Mouse (Mus musculus) cerebellum, postnatal 25 days (tissue): ENCODE results near the gene Enc1.

Experiments
- DNase-seq, 2 experiments: peaks; one replicate each; pipeline ENCODE4 v3.0.0; 2021; ENCODE audit warnings: mixed read lengths in 2 of 2

The Enc1 gene

DNA sequence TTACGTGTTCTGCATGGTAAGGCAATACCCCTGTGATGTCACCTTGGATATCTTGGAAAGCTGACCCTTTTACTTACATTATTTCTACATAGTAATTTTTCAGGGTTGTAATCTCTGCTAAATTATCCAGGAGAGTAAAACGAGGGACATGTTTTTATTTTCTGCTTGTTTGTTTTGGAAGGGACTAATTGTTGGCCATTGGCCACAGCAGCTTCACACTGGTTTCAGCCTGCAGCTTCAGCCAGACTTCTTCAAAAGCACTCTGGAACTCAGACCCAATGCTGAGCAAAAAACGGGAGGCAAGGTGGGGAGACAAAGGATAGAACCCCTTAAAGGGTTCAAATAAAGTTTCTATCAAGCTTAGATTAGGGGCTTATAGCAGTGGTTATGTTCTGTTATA lies 10.8 kb upstream of the Enc1 start:
- no peak for DNase-seq

DNA sequence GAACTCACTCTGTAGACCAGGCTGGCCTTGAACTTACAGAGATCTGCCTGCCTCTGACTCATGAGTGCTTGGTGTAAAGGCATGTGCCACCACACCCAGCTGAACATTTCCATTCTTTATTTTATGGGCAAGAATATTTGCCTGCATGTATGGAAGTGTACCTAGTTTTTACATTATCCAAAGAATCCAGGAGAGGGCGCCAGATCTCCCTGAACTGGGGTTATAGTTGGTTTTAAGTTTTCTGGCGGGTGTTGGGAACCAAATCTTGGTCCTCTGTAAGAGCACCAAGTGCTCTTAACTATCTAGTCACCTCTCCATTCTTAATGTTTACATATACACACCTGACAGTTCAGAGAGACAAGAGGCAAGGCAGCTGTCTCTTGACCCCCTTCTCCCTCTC lies 7.8 kb upstream of the Enc1 start:
- no peak for DNase-seq

DNA sequence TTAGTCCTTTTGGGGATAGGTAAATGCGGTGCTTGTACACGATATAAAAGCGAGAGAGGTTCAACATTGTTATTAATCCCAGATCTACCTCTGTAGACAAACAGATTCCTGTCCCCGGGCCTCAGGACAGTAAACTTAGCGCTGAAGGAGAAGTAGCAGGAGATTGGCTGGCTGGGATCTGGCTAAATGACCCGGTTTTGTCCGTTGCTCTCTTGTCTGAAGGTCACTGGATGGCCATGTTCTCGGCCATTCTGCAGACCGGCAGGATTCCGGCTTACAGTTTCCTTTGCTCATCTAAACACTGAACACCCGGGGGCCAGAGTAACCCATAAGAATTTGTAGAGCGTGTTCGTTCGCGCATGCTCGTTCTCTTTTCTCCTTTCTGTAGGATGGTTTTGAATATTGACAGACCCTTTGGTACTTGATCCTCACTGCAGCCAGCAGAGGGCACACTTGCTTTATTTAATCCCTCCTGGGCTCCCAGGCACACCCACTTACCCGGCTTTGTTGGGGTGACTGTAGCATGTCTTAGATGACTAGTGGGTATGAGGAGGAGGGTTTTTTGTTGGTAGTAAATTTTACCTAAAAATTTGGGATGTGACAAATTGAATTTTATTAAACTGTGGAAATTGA lies 6.0 kb upstream of the Enc1 start:
- peak; percentile 79 to 88 for DNase-seq

DNA sequence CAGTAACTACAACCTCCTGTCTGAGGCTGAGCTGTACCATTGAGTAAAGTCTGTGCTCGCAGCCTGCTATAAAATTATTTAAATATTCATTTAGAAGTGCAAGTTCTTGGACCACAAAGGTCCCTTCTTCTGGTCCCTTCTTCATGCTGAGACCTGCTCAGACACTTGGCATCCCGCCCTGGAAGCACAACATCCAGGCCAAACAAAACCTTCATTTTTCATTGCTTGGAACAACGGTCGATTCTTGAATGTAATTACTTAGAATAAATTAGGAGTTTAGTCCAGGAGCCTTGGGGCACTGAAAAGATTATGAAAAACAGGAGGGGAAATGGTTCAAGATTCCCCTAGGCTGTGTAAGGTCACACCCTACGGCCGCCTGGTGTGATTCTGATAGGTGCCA lies 5.0 kb upstream of the Enc1 start:
- DNase-seq: no peak

DNA sequence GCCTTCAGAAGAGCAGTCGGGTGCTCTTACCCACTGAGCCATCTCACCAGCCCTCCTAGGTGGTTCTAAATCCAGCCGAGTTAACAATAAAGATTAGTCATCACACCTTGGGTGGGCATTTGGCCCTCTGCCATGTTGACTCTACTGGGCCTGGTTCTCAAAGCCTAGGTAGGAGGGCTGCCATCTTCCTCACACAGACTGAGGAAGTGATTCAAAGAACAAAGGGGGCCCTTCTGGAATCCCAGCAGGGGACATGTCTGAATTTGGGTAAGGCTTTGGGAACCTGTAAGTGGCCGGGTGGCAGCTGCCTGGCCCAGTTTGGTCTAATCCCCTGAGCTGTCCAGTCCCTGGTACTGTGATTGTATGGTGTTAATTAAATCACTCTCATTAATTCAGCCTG lies 3.2 kb upstream of the Enc1 start:
- no peak for DNase-seq

DNA sequence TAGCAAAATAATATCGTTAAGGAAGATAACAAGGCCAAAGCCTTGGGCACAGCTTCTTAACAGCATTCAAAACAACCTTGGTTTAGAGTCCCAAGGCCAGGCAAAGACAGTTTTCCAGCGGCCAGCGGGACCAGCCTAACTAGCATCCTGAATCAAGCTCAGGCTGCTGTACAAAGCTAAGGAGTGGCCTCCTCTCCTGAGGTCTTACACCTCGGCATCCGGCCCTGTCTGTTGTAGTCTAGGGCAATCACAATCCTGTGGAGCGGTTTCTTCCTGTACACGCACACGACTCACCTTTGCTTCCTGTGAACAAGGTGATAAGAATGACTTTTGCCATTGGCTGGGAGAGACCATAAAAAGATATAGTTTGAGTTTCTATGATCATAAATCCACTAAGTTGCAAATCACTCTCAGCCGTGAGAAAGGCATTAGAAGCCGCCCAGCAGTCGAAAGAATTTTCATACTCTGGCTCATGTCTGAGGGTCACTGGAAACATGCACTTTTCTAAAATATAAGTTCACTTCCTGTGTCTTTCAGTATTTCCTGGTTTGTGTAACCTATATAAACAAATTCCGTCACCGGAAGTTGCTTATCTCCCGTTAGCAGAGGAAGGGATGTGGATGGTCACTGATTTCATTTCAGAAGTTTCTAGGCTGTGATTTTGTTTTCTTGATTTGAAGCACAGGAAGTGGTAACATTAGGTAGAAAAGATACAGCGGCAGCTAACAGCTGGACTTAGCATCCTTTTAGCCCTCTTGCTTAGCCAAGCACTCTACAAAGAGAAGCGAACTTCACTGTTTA lies 2.5 kb upstream of the Enc1 start:
- DNase-seq: no peak

DNA sequence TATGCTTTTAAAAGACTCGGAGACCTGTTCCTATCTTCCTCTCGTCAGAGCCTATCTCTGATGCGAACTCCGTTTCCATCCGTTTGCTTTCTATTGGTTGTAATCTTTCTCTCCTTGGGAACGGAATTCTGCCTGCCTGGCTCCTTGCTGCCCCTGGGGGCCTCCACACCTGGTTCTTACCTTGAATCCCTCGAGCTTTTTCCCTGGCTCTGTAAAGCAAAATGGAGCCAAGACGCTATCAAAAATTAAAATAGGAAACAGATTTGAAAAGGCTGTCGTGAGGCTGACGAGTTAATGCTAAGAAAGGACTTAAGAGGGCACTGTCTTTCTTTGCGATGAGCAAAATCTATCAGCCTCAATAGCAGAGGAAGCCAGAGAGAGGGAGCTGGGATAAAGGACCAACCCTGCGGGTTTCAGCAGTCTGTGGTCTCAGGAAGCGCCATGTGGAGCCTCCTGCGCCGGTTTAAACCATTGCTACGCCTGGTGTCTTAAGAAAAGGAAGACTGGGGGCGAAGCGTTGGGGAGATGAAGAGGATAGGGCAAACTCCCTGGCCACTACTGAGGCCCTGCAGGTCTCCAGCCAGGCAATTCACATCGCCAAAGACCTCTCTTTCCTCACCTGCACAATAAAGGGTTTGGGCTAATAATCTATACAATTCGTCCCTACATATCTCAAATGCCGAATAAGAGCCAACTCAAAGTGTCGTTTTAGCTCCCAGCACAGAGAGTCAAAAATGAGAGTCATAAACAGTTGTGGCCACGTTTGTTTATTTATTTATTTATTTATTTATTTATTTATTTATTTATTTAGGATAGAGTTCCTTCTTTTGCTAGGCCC lies 1.3 kb upstream of the Enc1 start:
- peak; percentile 41 for DNase-seq

DNA sequence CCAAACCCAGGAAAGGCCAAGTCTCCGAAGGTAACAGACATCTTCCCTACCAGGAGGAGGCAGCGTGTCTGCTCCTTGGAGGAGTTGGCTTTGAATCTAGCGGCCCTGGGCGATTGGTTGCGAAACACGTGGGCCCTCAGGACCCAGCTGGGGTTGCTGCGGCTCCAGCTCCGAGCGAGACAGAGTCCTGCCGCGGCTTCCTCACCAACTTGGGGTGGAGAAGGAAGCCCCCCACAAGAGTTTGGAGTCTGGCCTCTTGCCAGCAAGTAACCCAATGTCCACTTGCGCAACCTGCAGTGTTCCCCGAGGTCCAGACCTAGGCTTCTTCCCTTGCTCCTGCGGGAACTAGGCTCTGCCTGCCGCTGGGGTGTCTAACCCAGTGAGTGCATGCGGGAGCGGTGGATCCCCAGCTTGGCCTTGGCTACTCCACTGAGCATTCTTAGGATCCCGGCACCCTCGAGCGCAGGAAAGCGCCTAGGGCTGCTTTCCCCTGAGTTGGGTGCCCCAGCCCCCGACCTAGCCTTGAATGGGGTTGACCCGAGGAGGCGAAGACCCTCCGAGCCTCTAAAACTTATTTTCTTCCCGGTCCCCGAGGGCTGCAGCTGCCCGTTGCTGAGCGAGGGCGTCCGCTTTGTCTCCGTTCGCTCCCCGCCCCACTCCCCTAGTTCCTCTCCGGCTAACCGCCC lies 483 bp upstream of the Enc1 start:
- DNase-seq: peak; percentile 51 to 54

DNA sequence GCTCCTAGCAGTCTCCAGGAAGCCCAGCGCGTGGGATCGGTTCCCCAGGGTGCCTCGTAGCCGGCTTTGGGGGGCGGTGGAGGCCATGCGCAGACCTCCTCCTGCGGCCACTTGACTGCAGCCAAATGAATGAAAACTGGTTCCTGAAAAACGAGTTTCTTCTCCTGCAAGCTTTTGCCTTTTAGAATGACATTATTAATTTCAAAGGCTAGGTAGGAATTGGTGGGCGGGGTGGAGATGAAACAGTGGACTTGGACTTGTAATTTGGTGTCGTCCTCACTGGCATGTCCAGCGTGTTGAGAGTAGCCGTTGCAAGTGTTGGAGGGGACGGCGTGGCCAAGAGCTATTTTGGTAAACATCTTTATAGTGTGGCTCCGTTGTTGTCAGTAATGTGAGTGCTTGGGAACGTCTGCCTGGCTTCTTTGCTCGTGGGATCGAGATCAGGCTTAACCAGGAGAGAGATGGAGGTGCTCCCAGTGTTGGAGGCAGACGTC lies 929 bp downstream of the Enc1 start:
- no peak for DNase-seq

DNA sequence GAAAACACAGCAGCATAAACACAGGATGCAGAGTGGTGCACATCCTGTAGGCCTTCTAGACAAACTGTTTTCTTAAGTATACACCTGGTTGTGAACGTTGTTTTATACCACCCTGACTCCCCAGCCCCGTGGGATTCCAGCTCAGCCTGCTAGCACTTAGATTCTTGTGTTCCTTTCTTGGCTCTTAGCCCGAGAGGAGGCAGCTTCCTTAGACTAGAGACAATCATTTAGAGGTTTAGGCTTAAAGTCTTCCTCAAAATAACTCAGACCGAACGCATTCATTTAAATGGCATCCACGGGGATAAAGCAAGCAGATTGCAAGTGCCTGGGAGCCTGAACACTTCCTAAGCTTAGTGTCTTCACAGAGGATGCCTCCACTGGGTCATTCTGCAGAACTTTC lies 1.8 kb downstream of the Enc1 start:
- no peak for DNase-seq

DNA sequence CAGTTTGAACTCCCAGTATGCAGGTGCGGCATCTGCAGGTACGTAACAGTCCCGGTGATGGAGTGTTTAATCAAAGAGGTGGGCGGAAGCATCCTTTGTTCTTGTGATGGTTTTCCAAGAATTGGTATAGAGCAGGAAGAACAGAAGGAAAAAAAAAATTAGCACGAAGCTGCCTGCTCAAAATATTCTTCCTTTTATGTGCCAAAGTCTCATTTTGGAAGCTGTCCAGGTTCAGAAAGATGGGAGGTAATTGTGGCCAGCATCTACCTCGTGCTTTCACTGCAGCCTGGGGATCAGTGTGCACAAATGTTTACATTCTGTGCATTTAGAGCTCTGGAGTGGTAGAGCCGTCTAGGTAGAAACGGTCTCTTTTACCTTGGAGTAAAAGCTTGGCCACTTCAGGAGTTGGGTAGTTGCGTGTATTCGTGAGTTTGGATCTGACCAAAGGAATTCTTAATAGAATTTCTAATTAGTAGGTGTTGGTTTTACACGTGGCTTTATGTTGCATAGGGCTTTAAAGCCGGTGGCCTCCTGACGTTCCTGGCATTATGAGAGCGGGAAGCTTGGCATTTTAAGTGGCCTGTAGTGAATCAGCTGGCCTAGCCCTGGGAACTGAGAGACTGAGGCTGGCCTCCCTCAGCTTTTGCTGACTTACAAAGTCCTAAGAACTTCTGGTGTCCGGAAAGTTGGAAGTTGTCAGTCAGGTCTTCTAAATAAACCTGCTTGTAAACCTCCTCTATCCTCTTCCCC lies 3.2 kb downstream of the Enc1 start:
- no peak for DNase-seq

DNA sequence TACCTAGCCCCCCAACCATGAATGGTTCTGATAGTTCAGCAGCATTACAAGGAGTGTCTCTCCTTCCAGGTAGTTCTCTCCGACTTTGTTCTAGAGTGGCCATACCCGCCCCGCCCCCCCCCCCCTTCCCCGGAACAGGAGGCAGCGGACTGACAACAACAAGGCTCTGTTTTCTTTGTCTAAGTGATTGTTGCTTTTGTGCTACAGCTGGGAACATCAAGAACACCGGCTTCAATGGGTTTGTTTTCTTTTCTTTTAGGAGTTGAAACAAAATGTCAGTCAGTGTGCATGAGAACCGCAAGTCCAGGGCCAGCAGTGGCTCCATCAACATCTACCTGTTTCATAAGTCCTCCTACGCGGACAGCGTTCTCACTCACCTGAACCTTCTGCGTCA lies 3.8 kb downstream of the Enc1 start:
- no peak for DNase-seq

DNA sequence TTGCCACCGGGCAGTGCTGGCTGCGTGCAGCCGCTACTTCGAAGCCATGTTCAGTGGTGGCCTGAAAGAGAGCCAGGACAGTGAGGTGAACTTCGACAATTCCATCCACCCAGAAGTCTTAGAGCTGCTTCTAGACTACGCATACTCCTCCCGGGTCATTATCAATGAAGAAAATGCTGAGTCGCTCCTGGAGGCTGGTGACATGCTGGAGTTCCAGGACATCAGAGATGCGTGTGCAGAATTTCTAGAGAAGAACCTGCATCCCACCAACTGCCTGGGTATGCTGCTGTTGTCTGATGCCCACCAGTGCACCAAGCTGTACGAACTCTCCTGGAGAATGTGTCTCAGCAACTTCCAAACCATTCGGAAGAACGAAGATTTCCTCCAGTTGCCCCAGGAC lies 4.3 kb downstream of the Enc1 start:
- DNase-seq: no peak

DNA sequence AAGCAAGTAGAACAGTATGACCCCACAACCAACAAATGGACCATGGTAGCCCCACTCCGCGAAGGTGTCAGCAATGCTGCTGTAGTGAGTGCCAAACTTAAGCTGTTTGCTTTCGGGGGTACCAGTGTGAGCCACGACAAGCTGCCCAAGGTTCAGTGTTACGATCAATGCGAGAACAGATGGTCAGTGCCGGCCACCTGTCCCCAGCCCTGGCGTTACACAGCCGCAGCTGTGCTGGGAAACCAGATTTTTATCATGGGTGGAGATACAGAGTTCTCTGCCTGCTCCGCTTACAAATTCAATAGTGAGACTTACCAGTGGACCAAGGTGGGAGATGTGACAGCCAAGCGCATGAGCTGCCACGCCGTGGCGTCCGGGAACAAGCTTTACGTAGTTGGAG lies 5.3 kb downstream of the Enc1 start:
- peak in 1 of 2 experiments; percentile 24 for DNase-seq

DNA sequence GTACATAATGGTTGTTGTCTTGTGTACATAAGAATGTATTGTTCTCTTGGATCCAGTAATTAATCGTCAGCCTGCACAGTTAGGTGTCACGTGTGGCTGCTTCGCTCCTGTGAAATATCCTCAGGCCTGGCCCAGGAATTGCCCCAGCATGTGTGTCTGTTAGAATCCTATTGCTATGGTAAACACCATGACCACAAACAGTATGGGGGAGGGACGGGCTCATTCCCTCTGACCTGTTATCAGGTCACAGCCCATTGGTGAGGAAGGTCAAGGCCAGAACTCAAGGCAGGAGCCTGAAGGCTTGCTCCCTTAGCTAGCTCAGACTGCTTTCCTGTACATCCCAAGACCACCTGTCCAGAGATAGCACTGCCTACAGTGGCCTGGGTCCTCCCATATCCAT lies 6.8 kb downstream of the Enc1 start:
- no peak for DNase-seq

DNA sequence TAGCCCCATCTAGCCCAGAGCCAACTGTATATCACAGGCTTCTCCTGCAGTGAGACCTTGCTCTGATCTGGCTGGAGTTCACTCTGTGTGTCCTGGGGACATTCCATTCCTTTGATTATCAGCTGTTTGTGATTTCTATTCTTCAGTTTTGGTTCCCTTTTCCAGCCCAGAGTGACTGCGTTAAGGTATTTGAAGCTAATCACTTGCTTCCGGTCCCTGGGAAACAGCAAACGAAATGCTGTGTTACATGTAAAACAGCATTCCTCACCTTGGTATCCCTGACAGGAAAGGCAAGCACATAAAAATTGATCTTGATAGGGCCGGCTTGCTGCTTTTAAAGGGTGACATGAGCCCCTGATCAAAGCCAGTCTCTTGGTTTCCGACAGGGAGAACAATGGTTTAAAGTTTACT lies 8.2 kb downstream of the Enc1 start:
- DNase-seq: no peak

DNA sequence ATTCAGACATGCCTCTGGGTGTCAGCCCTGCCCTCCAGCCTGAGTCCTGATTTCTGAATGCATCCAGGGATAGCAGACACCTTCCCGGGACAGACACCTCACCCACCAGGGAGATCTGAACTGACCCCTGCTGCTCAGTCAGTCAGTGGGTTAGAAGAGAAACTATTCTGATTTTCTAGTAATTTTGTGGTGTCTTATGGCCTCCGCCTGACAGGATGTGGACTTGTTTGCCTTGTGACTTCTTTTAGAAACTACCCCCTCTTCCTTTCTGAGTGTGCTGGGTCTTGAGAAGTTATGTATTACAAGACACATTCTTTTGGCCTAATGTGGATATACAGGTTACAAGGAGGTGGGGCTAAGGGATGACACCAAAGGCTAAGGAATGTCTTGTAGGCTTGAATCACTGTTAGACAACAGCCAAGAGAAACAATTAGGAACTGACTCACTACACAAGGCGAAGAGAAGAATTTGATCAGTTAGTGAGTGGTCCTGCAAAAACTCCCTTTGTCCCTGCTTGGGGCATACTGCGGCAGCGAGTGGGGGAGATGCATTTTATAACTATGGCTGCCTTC lies 8.7 kb downstream of the Enc1 start:
- DNase-seq: no peak

DNA sequence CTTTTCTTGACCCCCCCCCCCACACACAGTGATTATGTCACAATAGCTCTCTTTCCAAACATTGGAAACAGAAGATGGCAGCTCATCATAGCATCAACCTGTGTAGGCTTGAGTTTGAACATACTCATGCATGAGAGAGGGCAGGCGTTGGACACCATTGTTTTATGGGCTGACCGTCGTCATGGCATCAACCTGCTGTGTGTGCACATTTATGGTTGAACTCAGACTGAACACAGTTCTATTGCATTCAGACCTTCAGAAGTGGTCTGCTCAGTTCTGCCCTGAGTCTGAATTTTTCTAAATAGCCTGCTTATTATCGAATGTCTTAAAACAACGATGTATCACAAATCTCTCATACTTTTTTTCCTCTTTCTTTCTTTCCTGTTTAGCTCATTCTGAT lies 9.2 kb downstream of the Enc1 start:
- DNase-seq: no peak

DNA sequence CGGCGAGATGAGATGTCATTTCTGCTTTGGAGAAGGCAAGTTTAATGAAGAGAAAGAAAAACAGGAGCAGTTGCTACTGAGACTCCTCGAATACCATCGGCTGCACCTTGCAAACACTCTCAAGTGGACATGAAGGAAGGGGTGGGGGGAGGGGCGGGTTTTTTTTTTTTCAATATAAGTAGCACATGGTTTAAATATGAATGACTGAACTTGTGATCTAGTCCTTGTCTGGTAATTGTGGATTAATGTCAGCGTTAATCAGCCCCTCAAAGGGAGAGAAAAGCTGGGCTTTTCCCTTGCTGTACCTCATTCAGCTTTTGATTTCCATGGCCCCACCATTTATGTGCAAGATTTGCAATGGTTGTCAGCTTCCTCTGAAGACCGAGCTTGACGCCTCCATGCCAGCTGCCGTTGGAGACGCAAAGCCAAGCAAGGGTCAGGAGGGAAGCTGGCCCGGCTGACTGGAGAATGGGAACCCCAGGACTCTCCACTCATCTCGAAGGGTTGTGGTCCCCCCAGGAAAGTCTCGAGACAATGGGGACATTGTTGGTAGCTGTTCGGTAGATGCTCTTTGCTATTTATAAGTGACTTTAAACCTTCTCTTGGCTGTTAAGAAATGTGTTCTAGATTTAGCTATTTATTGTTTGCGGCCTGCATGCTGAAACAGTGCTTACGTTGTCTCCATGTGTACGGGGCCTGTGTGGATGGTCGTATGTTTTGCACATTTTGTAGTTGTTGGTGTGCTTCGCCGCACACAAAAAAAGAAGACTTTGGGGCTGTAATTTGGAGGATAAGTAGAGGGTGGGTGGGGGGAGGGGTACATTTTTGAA lies 9.9 kb downstream of the Enc1 start:
- DNase-seq: no peak

DNA sequence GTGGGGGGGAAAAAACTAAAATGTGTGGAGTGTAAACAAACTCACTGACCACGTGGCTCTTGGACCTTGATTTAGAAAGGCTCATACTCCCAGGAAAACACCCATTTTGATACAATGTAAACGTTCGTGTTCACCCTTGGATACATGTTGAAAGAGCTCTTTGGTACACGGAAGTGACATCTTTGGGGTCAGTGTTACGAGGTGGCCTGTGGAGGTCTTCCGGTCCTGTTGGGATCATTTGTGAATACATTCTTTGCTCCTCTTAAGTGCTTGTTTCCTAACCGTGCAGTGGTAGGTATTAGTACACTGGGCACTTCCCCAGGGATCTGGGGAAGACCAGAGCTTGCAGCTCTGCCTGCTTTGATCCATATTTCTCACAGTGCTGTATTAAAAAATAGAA lies 10.8 kb downstream of the Enc1 start:
- no peak for DNase-seq

DNA sequence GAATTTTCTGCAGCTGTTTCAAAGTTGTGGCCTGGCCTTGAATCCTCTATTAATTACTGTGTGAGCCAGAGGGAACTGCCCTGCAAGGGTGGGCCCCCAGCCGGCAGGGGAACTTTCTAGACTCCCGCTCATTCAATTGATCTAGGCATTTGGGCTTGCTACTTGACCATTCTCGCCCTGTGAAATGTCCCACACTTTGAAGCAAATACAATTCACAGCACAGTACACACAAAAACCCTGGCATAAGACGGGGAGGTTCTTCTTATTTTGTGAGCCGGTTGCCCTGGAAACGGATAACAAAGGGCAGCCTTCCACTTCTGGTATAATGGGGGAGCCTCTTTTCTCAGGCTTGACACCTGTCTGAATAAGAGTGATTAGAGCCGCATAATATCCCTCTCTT lies 11.6 kb downstream of the Enc1 start:
- DNase-seq: no peak
